Mouse (Mus musculus) MEL (cell line): ENCODE measurements at regions not wholly inside any gene's neighbourhood (a gene's known extent, or its start where the extent isn't known, plus 50 kb on each side); places are given as distances from the start of the nearest gene placed in this dataset.

ENCODE experiments used
- DNase-seq: peaks from one replicate; pipeline ENCODE4 v3.0.0; 2011; ENCODE audit warnings: low read depth, low spot score
- H3K27ac ChIP-seq: 2 replicates; pipeline ENCODE4 v1.5.1; 2012; ENCODE audit warnings: low read depth, mild to moderate bottlenecking, control low read depth, low read length, moderate library complexity; ENCODE audit not compliant: control insufficient read depth
- H3K27me3 ChIP-seq, 2 experiments: fragments of 150-350 bp in 1 of 2; sonication (generic) in 1 of 2; 2 replicates each; pipeline ENCODE4 v1.6.1; 2012; ENCODE audit warnings: low read length in 2 of 2, mild to moderate bottlenecking in 2 of 2, improper control_type of control experiment in 1 of 2, moderate library complexity in 1 of 2; ENCODE audit not compliant: insufficient read depth in 2 of 2, control insufficient read depth in 1 of 2
- H3K36me3 ChIP-seq, 2 experiments: 2 replicates each; pipeline ENCODE4 v1.6.1; 2012 to 2014; ENCODE audit warnings: low read length in 2 of 2, improper control_type of control experiment in 1 of 2, inconsistent platforms in 1 of 2, mild to moderate bottlenecking in 1 of 2; ENCODE audit not compliant: insufficient read depth in 2 of 2, control insufficient read depth in 1 of 2
- H3K4me1 ChIP-seq, 2 experiments: fragments of 150-350 bp in 1 of 2; sonication (generic) in 1 of 2; 2 replicates each; pipeline ENCODE4 v1.6.1; 2012; ENCODE audit warnings: low read length in 2 of 2, improper control_type of control experiment in 1 of 2, mild to moderate bottlenecking in 1 of 2; ENCODE audit not compliant: insufficient read depth in 2 of 2, control insufficient read depth in 1 of 2
- H3K4me3 ChIP-seq, 2 experiments: fragments of 150-350 bp in 1 of 2; sonication (generic) in 1 of 2; 2 replicates each; pipeline ENCODE4 v1.5.1; 2012; ENCODE audit warnings: low read depth in 2 of 2, low read length in 2 of 2, mild to moderate bottlenecking in 2 of 2, moderate library complexity in 2 of 2, control low read depth in 1 of 2, improper control_type of control experiment in 1 of 2; ENCODE audit not compliant: control insufficient read depth in 1 of 2, insufficient read depth in 1 of 2
- H3K79me2 ChIP-seq: 2 replicates; pipeline ENCODE4 v1.6.1; 2012; ENCODE audit warnings: mild to moderate bottlenecking, low read length, moderate library complexity; ENCODE audit not compliant: control insufficient read depth, poor library complexity, insufficient read depth
- H3K9ac ChIP-seq: 2 replicates; pipeline ENCODE4 v1.6.1; 2012; ENCODE audit warnings: low read depth, mild to moderate bottlenecking, control low read depth, low read length, moderate library complexity; ENCODE audit not compliant: control insufficient read depth, poor library complexity, severe bottlenecking
- H3K9me3 ChIP-seq: fragments of 150-350 bp; sonication (generic); replicated peaks from 2 replicates; pipeline ENCODE4 v1.6.1; 2012; ENCODE audit warnings: mild to moderate bottlenecking, low read length, improper control_type of control experiment, moderate library complexity; ENCODE audit not compliant: insufficient read depth
- CHD2 ChIP-seq: IDR thresholded peaks from 2 replicates; pipeline ENCODE4 v1.6.1; 2011; ENCODE audit warnings: low read length, improper control_type of control experiment
- E2F4 ChIP-seq: IDR thresholded peaks from 2 replicates; pipeline ENCODE4 v1.6.1; 2011; ENCODE audit warnings: low read depth, low read length, improper control_type of control experiment, borderline replicate concordance
- GATA1 ChIP-seq: IDR thresholded peaks from 2 replicates; pipeline ENCODE4 v1.6.1; 2011; ENCODE audit warnings: low read depth, low read length, improper control_type of control experiment
- JUND ChIP-seq: IDR thresholded peaks from 2 replicates; pipeline ENCODE4 v1.6.1; 2011; ENCODE audit warnings: low read depth, mild to moderate bottlenecking, improper control_type of control experiment, low read length
- MAFK ChIP-seq: IDR thresholded peaks from 2 replicates; pipeline ENCODE4 v1.6.1; 2011; ENCODE audit warnings: low read depth, mild to moderate bottlenecking, low read length, improper control_type of control experiment, borderline replicate concordance
- MEF2A ChIP-seq: IDR thresholded peaks from 2 replicates; pipeline ENCODE4 v1.6.1; 2014; ENCODE audit warnings: low read depth, mild to moderate bottlenecking, inconsistent platforms, low read length, improper control_type of control experiment; ENCODE audit not compliant: poor library complexity, insufficient replicate concordance, severe bottlenecking; ENCODE audit errors: extremely low read depth
- MYC ChIP-seq: IDR thresholded peaks from 2 replicates; pipeline ENCODE4 v1.6.1; 2011; ENCODE audit warnings: low read depth, mild to moderate bottlenecking, low read length, improper control_type of control experiment, moderate library complexity
- POLR2A ChIP-seq, 2 experiments: IDR thresholded peaks; 2 replicates each; pipeline ENCODE4 v1.6.1; 2011 to 2012; ENCODE audit warnings: low read length in 2 of 2, mild to moderate bottlenecking in 2 of 2, control low read depth in 1 of 2, improper control_type of control experiment in 1 of 2, low read depth in 1 of 2, moderate library complexity in 1 of 2; ENCODE audit not compliant: control insufficient read depth in 1 of 2, insufficient read depth in 1 of 2, poor library complexity in 1 of 2
- POLR2AphosphoS2 ChIP-seq: IDR thresholded peaks from 2 replicates; pipeline ENCODE4 v1.6.1; 2011; ENCODE audit warnings: low read length, improper control_type of control experiment
- POLR2AphosphoS5 ChIP-seq: IDR thresholded peaks from 2 replicates; pipeline ENCODE4 v1.6.1; 2012; ENCODE audit warnings: low read depth, borderline replicate concordance, mild to moderate bottlenecking, inconsistent platforms, low read length, moderate library complexity, mixed read lengths
- RAD21 ChIP-seq: IDR thresholded peaks from 2 replicates; pipeline ENCODE4 v1.6.1; 2011; ENCODE audit warnings: mild to moderate bottlenecking, low read depth, low read length, improper control_type of control experiment
- SIN3A ChIP-seq: IDR thresholded peaks from 2 replicates; pipeline ENCODE4 v1.6.1; 2012; ENCODE audit warnings: low read length, improper control_type of control experiment, inconsistent platforms
- TAL1 ChIP-seq: IDR thresholded peaks from 2 replicates; pipeline ENCODE4 v1.6.1; 2012; ENCODE audit warnings: mild to moderate bottlenecking, inconsistent platforms, low read length, moderate library complexity, mixed read lengths
- TBP ChIP-seq: IDR thresholded peaks from 2 replicates; pipeline ENCODE4 v1.8.0; 2011; ENCODE audit warnings: low read depth, low read length, improper control_type of control experiment
- TCF12 ChIP-seq: IDR thresholded peaks from 2 replicates; pipeline ENCODE4 v1.6.1; 2014; ENCODE audit warnings: low read depth, mild to moderate bottlenecking, inconsistent platforms, low read length, improper control_type of control experiment, moderate library complexity
- UBTF ChIP-seq: IDR thresholded peaks from 2 replicates; pipeline ENCODE4 v1.6.1; 2012; ENCODE audit warnings: low read depth, mild to moderate bottlenecking, inconsistent platforms, low read length, improper control_type of control experiment, moderate library complexity, borderline replicate concordance; ENCODE audit not compliant: insufficient read depth
- USF1 ChIP-seq: IDR thresholded peaks from 2 replicates; pipeline ENCODE4 v1.6.1; 2014; ENCODE audit warnings: low read depth, mild to moderate bottlenecking, inconsistent platforms, low read length, improper control_type of control experiment, moderate library complexity
- USF2 ChIP-seq, 2 experiments: IDR thresholded peaks; 2 replicates each; pipeline ENCODE4 v1.6.1; 2011 to 2012; ENCODE audit warnings: improper control_type of control experiment in 2 of 2, low read length in 2 of 2, borderline replicate concordance in 1 of 2, inconsistent platforms in 1 of 2, low read depth in 1 of 2, mild to moderate bottlenecking in 1 of 2; ENCODE audit not compliant: insufficient read depth in 1 of 2
- ZC3H11A ChIP-seq: IDR thresholded peaks from 2 replicates; pipeline ENCODE4 v1.6.1; 2012; ENCODE audit warnings: low read depth, mild to moderate bottlenecking, inconsistent platforms, low read length, improper control_type of control experiment
- ZKSCAN1 ChIP-seq: IDR thresholded peaks from 2 replicates; pipeline ENCODE4 v1.6.1; 2012; ENCODE audit warnings: low read depth, mild to moderate bottlenecking, inconsistent platforms, low read length, improper control_type of control experiment, moderate library complexity

GRCm38 (mm10) chr3:102319331-102319730 lies 114.8 kb upstream of the Vangl1 start:
- no peak overlapping the region for H3K9ac ChIP-seq
- no peaks in the 10 kb centered on the region for H3K79me2 ChIP-seq
- H3K4me3 ChIP-seq, result no peak overlapping the region
- H3K9me3 ChIP-seq, result no peaks in the 10 kb centered on the region
- TF ChIP-seq USF2 (IDR thresholded peaks at IDR 0.05; ENCODE audit: borderline replicate concordance in 1 of 2, insufficient read depth in 1 of 2, low read depth in 1 of 2, low read length in 2 of 2) (no peak), CHD2 (no peak), MEF2A (no peak), JUND (no peak), POLR2AphosphoS5 (no peak), USF1 (no peak), ZKSCAN1 (no peak), TCF12 (no peak), MAFK (no peak), GATA1 (no peak), POLR2A (IDR thresholded peaks at IDR 0.05; ENCODE audit: control insufficient read depth in 1 of 2, insufficient read depth in 1 of 2, low read depth in 1 of 2, low read length in 2 of 2, poor library complexity in 1 of 2) (no peak), SIN3A (no peak), POLR2AphosphoS2 (no peak), E2F4 (no peak), UBTF (no peak)
- H3K27ac ChIP-seq, result no peak overlapping the region
- H3K4me1 ChIP-seq, result no peaks in the 10 kb centered on the region
- H3K27me3 ChIP-seq, result no peaks in the 10 kb centered on the region
- DNase-seq, result no peak
- H3K36me3 ChIP-seq, result no peaks in the 10 kb centered on the region

- no peaks in the 10 kb centered on the region for H3K4me1 ChIP-seq
- DNase-seq, result no peak
- no peak for TF ChIP-seq MAFK
- TF ChIP-seq USF1, result no peak
- no peak for TF ChIP-seq TBP
- no peak for TF ChIP-seq ZC3H11A
- TF ChIP-seq TCF12, result no peak
- TF ChIP-seq TAL1, result no peak
- no peak for TF ChIP-seq MYC
- TF ChIP-seq USF2 (IDR thresholded peaks at IDR 0.05; ENCODE audit: borderline replicate concordance in 1 of 2, insufficient read depth in 1 of 2, low read depth in 1 of 2, low read length in 2 of 2), result no peak
- no peak for TF ChIP-seq RAD21
- TF ChIP-seq, all 39 proteins: peak for 0
- H3K4me3 ChIP-seq, result no peak overlapping the region
- H3K36me3 ChIP-seq, result no peaks in the 10 kb centered on the region
- H3K9ac ChIP-seq, result no peak overlapping the region
- no peaks in the 10 kb centered on the region for H3K79me2 ChIP-seq
- H3K27ac ChIP-seq, result no peak overlapping the region
- no peaks in the 10 kb centered on the region for H3K27me3 ChIP-seq
- H3K9me3 ChIP-seq, result no peaks in the 10 kb centered on the region
These were observed 111.7 kb upstream of the Vangl1 start for GRCm38 (mm10) chr3:102316151-102316550.
